Mouse (Mus musculus) layer of hippocampus, adult 2 months (tissue): Measurements from ENCODE around the gene Hoxa1. TPM values are rescaled to one million over a fixed set of nuclear protein-coding genes. Genes with fewer than 3 reads are reported as not detected.
A peak's percentile ranks its signal among the peaks of the same experiment; 100 is the strongest.

Source experiments
- DNase-seq, 2 experiments: peaks; one replicate each; pipeline ENCODE4 v3.0.0; 2022; ENCODE audit warnings: low spot score in 2 of 2
- H3K27ac ChIP-seq: fragments of 200-600 bp; 2 replicates; pipeline ENCODE4 v1.8.1; 2022
- H3K4me3 ChIP-seq: fragments of 200-600 bp; 2 replicates; pipeline ENCODE4 v1.8.1; 2022; ENCODE audit warnings: mild to moderate bottlenecking
- CTCF ChIP-seq: fragments of 200-600 bp; conservative IDR thresholded peaks from 2 replicates; pipeline ENCODE4 v1.8.1; 2022; ENCODE audit warnings: antibody characterized with exemption, mild to moderate bottlenecking, moderate library complexity
- total RNA-seq, 2 experiments: library from RNA; stranded (reverse); gene quantifications; 2 replicates each; pipeline ENCODE4 v1.2.3; 2021

Gene Hoxa1
- total RNA-seq, 2 experiments from 2014 or later = not detected

GRCm38 (mm10) chr6:52200073-52200750 lies 42.1 kb upstream of the Hoxa1 start:
- no peak overlapping the region for H3K4me3 ChIP-seq
- DNase-seq = no peak
- no peak overlapping the region for H3K27ac ChIP-seq
- no peak for TF ChIP-seq CTCF

- peak in 1 of 2 experiments; percentile 31 for DNase-seq
- peak; percentile 75 for TF ChIP-seq CTCF
- H3K4me3 ChIP-seq = no peak overlapping the region
- no peak overlapping the region for H3K27ac ChIP-seq
Observed at GRCm38 (mm10) chr6:52197271-52197670, 39.2 kb upstream of the Hoxa1 start.

GRCm38 (mm10) chr6:52196811-52197210 lies 38.7 kb upstream of the Hoxa1 start:
- no peak for TF ChIP-seq CTCF
- H3K4me3 ChIP-seq = no peak overlapping the region
- H3K27ac ChIP-seq = no peak overlapping the region
- DNase-seq = no peak

GRCm38 (mm10) chr6:52194690-52195089 lies 36.6 kb upstream of the Hoxa1 start:
- no peak for TF ChIP-seq CTCF
- DNase-seq = no peak
- Histone ChIP-seq H3K4me3 (no peak overlapping the region), H3K27ac (no peak overlapping the region)

GRCm38 (mm10) chr6:52191860-52192550 lies 33.9 kb upstream of the Hoxa1 start:
- Histone ChIP-seq H3K27ac (no peak overlapping the region), H3K4me3 (peak overlapping the region; percentile 43)
- peak in 1 of 2 experiments; percentile 20 for DNase-seq
- TF ChIP-seq CTCF = no peak

GRCm38 (mm10) chr6:52190906-52191810 lies 33.0 kb upstream of the Hoxa1 start, which contains the start of gene Hoxa4:
Gene Hoxa4 (minus strand): TSS chr6:52191753.
- Histone ChIP-seq H3K4me3 (peak within 1 kb of the TSS; percentile 43), H3K27ac (no peak within 1 kb of the TSS)

GRCm38 (mm10) chr6:52190410-52190809 lies 32.3 kb upstream of the Hoxa1 start:
- TF ChIP-seq CTCF = no peak
- H3K27ac ChIP-seq = no peak overlapping the region
- no peak overlapping the region for H3K4me3 ChIP-seq

More at GRCm38 (mm10) chr6:52190906-52191810, 33.0 kb upstream of the Hoxa1 start, which contains the start of gene Hoxa4:
- no peak for DNase-seq
- no peak for TF ChIP-seq CTCF

GRCm38 (mm10) chr6:52189909-52190308 lies 31.8 kb upstream of the Hoxa1 start:
- TF ChIP-seq CTCF = no peak
- H3K27ac ChIP-seq = no peak overlapping the region
- H3K4me3 ChIP-seq = no peak overlapping the region
- no peak for DNase-seq

More at GRCm38 (mm10) chr6:52190410-52190809, 32.3 kb upstream of the Hoxa1 start:
- no peak for DNase-seq

- DNase-seq = no peak
- Histone ChIP-seq H3K4me3 (no peak overlapping the region), H3K27ac (no peak overlapping the region)
- TF ChIP-seq CTCF = no peak
Observed at GRCm38 (mm10) chr6:52189172-52189591, 31.1 kb upstream of the Hoxa1 start.

GRCm38 (mm10) chr6:52186500-52186899 lies 28.4 kb upstream of the Hoxa1 start:
- TF ChIP-seq CTCF = no peak
- no peak for DNase-seq
- H3K4me3 ChIP-seq = no peak overlapping the region
- no peak overlapping the region for H3K27ac ChIP-seq

GRCm38 (mm10) chr6:52185834-52186233 lies 27.7 kb upstream of the Hoxa1 start:
- TF ChIP-seq CTCF = no peak
- no peak for DNase-seq
- no peak overlapping the region for H3K27ac ChIP-seq
- H3K4me3 ChIP-seq = no peak overlapping the region

- DNase-seq = no peak
- no peak for TF ChIP-seq CTCF
- Histone ChIP-seq H3K27ac (no peak overlapping the region), H3K4me3 (no peak overlapping the region)
Observed at GRCm38 (mm10) chr6:52185222-52185621, 27.1 kb upstream of the Hoxa1 start.

- Histone ChIP-seq H3K27ac (no peak overlapping the region), H3K4me3 (no peak overlapping the region)
- no peak for DNase-seq
- TF ChIP-seq CTCF = no peak
Observed at GRCm38 (mm10) chr6:52184668-52185067, 26.6 kb upstream of the Hoxa1 start.
